Mouse (Mus musculus) embryonic facial prominence, embryonic 15.5 days (tissue): Measurements from ENCODE around the gene Pigk. TPM values are rescaled to one million over a fixed set of nuclear protein-coding genes. Genes with fewer than 3 reads are reported as not detected.
"Not testable (repeated sequence)": the region's sequence is repeated elsewhere in the genome, so short reads cannot be mapped to it uniquely, and the experiment has no call there.

Experiments used
- ATAC-seq: fragments of 200-750 bp; cut with Nextera tagmentation; 2 replicates; pipeline ENCODE4 v1.8.0; 2017; ENCODE audit warnings: low read depth, moderate TSS enrichment; ENCODE audit not compliant: insufficient number of reproducible peaks, low FRiP score, low TSS enrichment
- H3K27ac ChIP-seq: fragments of 300-500 bp; sonication (generic); replicated peaks from 2 replicates; pipeline ENCODE4 v1.5.1; 2015; ENCODE audit warnings: mild to moderate bottlenecking, inconsistent platforms
- H3K27me3 ChIP-seq: fragments of 300-500 bp; sonication (generic); 2 replicates; pipeline ENCODE4 v1.6.1; 2015; ENCODE audit warnings: inconsistent platforms
- H3K36me3 ChIP-seq: fragments of 300-500 bp; sonication (generic); 2 replicates; pipeline ENCODE4 v1.6.1; 2015; ENCODE audit warnings: mild to moderate bottlenecking, inconsistent platforms
- H3K4me1 ChIP-seq: fragments of 300-500 bp; sonication (generic); 2 replicates; pipeline ENCODE4 v1.6.1; 2015; ENCODE audit warnings: inconsistent platforms
- H3K4me2 ChIP-seq: fragments of 300-500 bp; sonication (generic); replicated peaks from 2 replicates; pipeline ENCODE4 v1.6.1; 2015; ENCODE audit warnings: mild to moderate bottlenecking, inconsistent platforms
- H3K4me3 ChIP-seq: fragments of 300-500 bp; sonication (generic); replicated peaks from 2 replicates; pipeline ENCODE4 v1.5.1; 2015; ENCODE audit warnings: mild to moderate bottlenecking, inconsistent platforms
- H3K9ac ChIP-seq: fragments of 300-500 bp; sonication (generic); 2 replicates; pipeline ENCODE4 v1.6.1; 2015; ENCODE audit warnings: inconsistent platforms
- H3K9me3 ChIP-seq: fragments of 300-500 bp; sonication (generic); replicated peaks from 2 replicates; pipeline ENCODE4 v1.6.1; 2016; ENCODE audit warnings: inconsistent platforms
- WGBS: fragments of 180-500 bp; shearing (Covaris S2); methylation state at CpG from one replicate; pipeline ENCODE4 v1.1.7; 2015; 5-methylcytosine and 5-hydroxymethylcytosine counted together
- polyA plus RNA-seq: library from polyadenylated mRNA; unstranded; fragments of >200 nt; fragmentation: Nextera tagmentation; extraction: Ambion mirVana; gene quantifications from 2 replicates; pipeline ENCODE4 v1.2.1, GENCODE M21; 2015

The Pigk gene
- polyA plus RNA-seq, 1 experiment from 2014 or later: 41.9 TPM

GRCm38 (mm10) chr3:152776363-152776762 lies 62.5 kb downstream of the Pigk start:
- Histone ChIP-seq H3K4me2 (no peak overlapping the region), H3K9me3 (no peaks in the 10 kb centered on the region), H3K36me3 (no peaks in the 10 kb centered on the region; the same call in 1 of the 2 replicates), H3K4me1 (no peaks in the 10 kb centered on the region), H3K9ac (no peak overlapping the region), H3K27ac (no peak overlapping the region), H3K27me3 (no peaks in the 10 kb centered on the region), H3K4me3 (no peak overlapping the region)
- no peak for ATAC-seq
- WGBS: 79% methylated on average over 6 of the region's 6 CpGs

GRCm38 (mm10) chr3:152776872-152777540 lies 63.1 kb downstream of the Pigk start:
- whole genome bisulfite sequencing: 78% methylated on average over 16 of the region's 16 CpGs

GRCm38 (mm10) chr3:152779819-152780218 lies 65.9 kb downstream of the Pigk start:
- Histone ChIP-seq H3K9me3 (no peaks in the 10 kb centered on the region), H3K4me3 (no peak overlapping the region), H3K27ac (no peak overlapping the region)

More at GRCm38 (mm10) chr3:152776872-152777540, 63.1 kb downstream of the Pigk start:
- no peak for ATAC-seq
- Histone ChIP-seq H3K27me3 (no peaks in the 10 kb centered on the region), H3K9ac (no peak overlapping the region), H3K4me1 (no peaks in the 10 kb centered on the region), H3K4me3 (no peak overlapping the region), H3K4me2 (no peak overlapping the region), H3K36me3 (no peaks in the 10 kb centered on the region; the same call in 1 of the 2 replicates), H3K27ac (no peak overlapping the region), H3K9me3 (no peaks in the 10 kb centered on the region)

GRCm38 (mm10) chr3:152783792-152784191 lies 69.9 kb downstream of the Pigk start:
- H3K4me1 ChIP-seq: 0 out of 2 replicates have a peak, but pooled peaks cover 2% of the 10 kb centered on the region
- 19% methylated on average over 7 of the region's 7 CpGs for WGBS
- no peaks in the 10 kb centered on the region for H3K36me3 ChIP-seq
- H3K4me3 ChIP-seq: no peak overlapping the region
- no peaks in the 10 kb centered on the region for H3K9me3 ChIP-seq
- H3K9ac ChIP-seq: no peak overlapping the region
- no peak overlapping the region for H3K4me2 ChIP-seq
- no peak overlapping the region for H3K27ac ChIP-seq
- ATAC-seq: no peak
- no peaks in the 10 kb centered on the region for H3K27me3 ChIP-seq

More at GRCm38 (mm10) chr3:152779819-152780218, 65.9 kb downstream of the Pigk start:
- 55% methylated on average over 4 of the region's 4 CpGs for WGBS
- H3K4me2 ChIP-seq: no peak overlapping the region
- H3K36me3 ChIP-seq: no peaks in the 10 kb centered on the region; the same call in 1 of the 2 replicates
- H3K9ac ChIP-seq: no peak overlapping the region
- 0 out of 2 replicates have a peak, but pooled peaks cover 2% of the 10 kb centered on the region for H3K4me1 ChIP-seq
- no peak for ATAC-seq
- H3K27me3 ChIP-seq: no peaks in the 10 kb centered on the region

GRCm38 (mm10) chr3:152784353-152784752 lies 70.5 kb downstream of the Pigk start:
- not testable (repeated sequence) for ATAC-seq
- WGBS: 95% methylated on average over 10 of the region's 13 CpGs

GRCm38 (mm10) chr3:152788301-152788953 lies 74.5 kb downstream of the Pigk start:
- H3K4me3 ChIP-seq, H3K36me3 ChIP-seq, H3K4me2 ChIP-seq, ATAC-seq, H3K4me1 ChIP-seq, H3K27me3 ChIP-seq, H3K9me3 ChIP-seq, H3K27ac ChIP-seq, H3K9ac ChIP-seq: not testable (repeated sequence)
- WGBS: 67% methylated on average over 5 of the region's 5 CpGs

More at GRCm38 (mm10) chr3:152784353-152784752, 70.5 kb downstream of the Pigk start:
- H3K4me2 ChIP-seq, H3K4me1 ChIP-seq, H3K36me3 ChIP-seq, H3K27ac ChIP-seq, H3K9me3 ChIP-seq, H3K9ac ChIP-seq, H3K4me3 ChIP-seq, H3K27me3 ChIP-seq: not testable (repeated sequence)

GRCm38 (mm10) chr3:152792601-152793000 lies 78.7 kb downstream of the Pigk start:
- no peak overlapping the region for H3K4me2 ChIP-seq
- ATAC-seq: no peak
- H3K9me3 ChIP-seq: no peaks in the 10 kb centered on the region
- H3K36me3 ChIP-seq: no peaks in the 10 kb centered on the region
- peak overlapping the region; percentile 45; the same call in 1 of the 2 replicates for H3K27ac ChIP-seq
- no peak overlapping the region for H3K9ac ChIP-seq
- WGBS: 78% methylated on average over 5 of the region's 5 CpGs
- H3K27me3 ChIP-seq: no peaks in the 10 kb centered on the region
- H3K4me1 ChIP-seq: 0 out of 2 replicates have a peak, but pooled peaks cover 6% of the 10 kb centered on the region
- no peak overlapping the region for H3K4me3 ChIP-seq

GRCm38 (mm10) chr3:152793006-152793405 lies 79.1 kb downstream of the Pigk start:
- no peak overlapping the region for H3K4me3 ChIP-seq
- H3K4me2 ChIP-seq: no peak overlapping the region
- peak overlapping the region; percentile 45; the same call in 1 of the 2 replicates for H3K27ac ChIP-seq
- H3K9ac ChIP-seq: no peak overlapping the region
- no peaks in the 10 kb centered on the region for H3K27me3 ChIP-seq
- no peaks in the 10 kb centered on the region for H3K9me3 ChIP-seq
- H3K4me1 ChIP-seq: 0 out of 2 replicates have a peak, but pooled peaks cover 6% of the 10 kb centered on the region
- WGBS: 39% methylated on average over 4 of the region's 4 CpGs
- no peak for ATAC-seq
- H3K36me3 ChIP-seq: no peaks in the 10 kb centered on the region

- Histone ChIP-seq H3K4me1 (0 out of 2 replicates have a peak, but pooled peaks cover 6% of the 10 kb centered on the region), H3K27ac (no peak overlapping the region), H3K9ac (no peak overlapping the region), H3K9me3 (no peaks in the 10 kb centered on the region), H3K4me3 (no peak overlapping the region), H3K4me2 (no peak overlapping the region), H3K27me3 (no peaks in the 10 kb centered on the region), H3K36me3 (no peaks in the 10 kb centered on the region)
- WGBS: 84% methylated on average over 4 of the region's 4 CpGs
- ATAC-seq: no peak
Measured at GRCm38 (mm10) chr3:152796216-152796615, 82.3 kb downstream of the Pigk start.

- Histone ChIP-seq H3K9ac (no peak overlapping the region), H3K27ac (no peak overlapping the region), H3K4me1 (0 out of 2 replicates have a peak, but pooled peaks cover 4% of the 10 kb centered on the region), H3K9me3 (no peaks in the 10 kb centered on the region), H3K27me3 (no peaks in the 10 kb centered on the region), H3K36me3 (no peaks in the 10 kb centered on the region), H3K4me3 (no peak overlapping the region), H3K4me2 (no peak overlapping the region)
- no peak for ATAC-seq
- 33% methylated on average over 2 of the region's 2 CpGs for WGBS
Measured at GRCm38 (mm10) chr3:152797354-152797753, 83.5 kb downstream of the Pigk start.

- Histone ChIP-seq H3K9me3 (no peaks in the 10 kb centered on the region), H3K27me3 (no peaks in the 10 kb centered on the region), H3K4me1 (no peaks in the 10 kb centered on the region), H3K27ac (no peak overlapping the region), H3K4me2 (no peak overlapping the region), H3K4me3 (no peak overlapping the region), H3K9ac (no peak overlapping the region), H3K36me3 (no peaks in the 10 kb centered on the region)
- ATAC-seq: no peak
- WGBS: 81% methylated on average over 9 of the region's 9 CpGs
Measured at GRCm38 (mm10) chr3:152799738-152800431, 86.0 kb downstream of the Pigk start.
